Mouse (Mus musculus) G1E (cell line): Measurements from ENCODE around the gene Slc16a14.

Experiments
- CTCF ChIP-seq: IDR thresholded peaks from 2 replicates; pipeline ENCODE4 v1.5.1; 2012; ENCODE audit warnings: low read depth, low read length, inconsistent platforms, mixed read lengths
- POLR2AphosphoS5 ChIP-seq: IDR thresholded peaks from 2 replicates; pipeline ENCODE4 v1.6.1; 2012; ENCODE audit warnings: low read depth, low read length, inconsistent platforms; ENCODE audit not compliant: insufficient replicate concordance

DNA sequence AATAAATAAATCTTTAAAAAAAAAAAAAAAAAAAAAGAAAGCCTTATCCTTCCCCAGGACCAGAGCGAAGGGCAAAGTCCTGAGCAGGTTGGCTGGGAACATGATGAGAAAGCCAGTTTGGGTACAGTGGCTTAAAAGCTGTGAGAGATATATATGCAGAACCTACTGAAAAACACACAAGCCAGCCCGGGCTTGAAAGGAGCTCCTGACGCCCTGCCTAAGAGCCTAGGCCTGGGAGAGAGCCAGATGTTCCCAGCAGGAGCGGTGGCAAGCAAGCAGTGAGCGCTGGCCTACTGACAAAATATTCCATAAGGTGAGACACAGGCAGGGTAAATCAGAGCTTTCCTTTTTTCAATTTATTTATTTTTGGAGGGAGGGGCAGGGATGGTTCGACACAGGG, 68.7 kb downstream of the Slc16a14 start:
- TF ChIP-seq CTCF: no peak
- no peak for TF ChIP-seq POLR2AphosphoS5
